Mouse (Mus musculus) intestine, postnatal 0 days (tissue): Measurements from ENCODE around the gene Plekhn1. TPM values are rescaled to one million over a fixed set of nuclear protein-coding genes. Genes with fewer than 3 reads are reported as not detected.

Source experiments
- ATAC-seq: fragments of 200-750 bp; cut with Nextera tagmentation; 2 replicates; pipeline ENCODE4 v1.8.0; 2017; ENCODE audit warnings: mild to moderate bottlenecking, moderate TSS enrichment, moderate library complexity
- H3K27ac ChIP-seq: fragments of 300-500 bp; sonication (generic); 2 replicates; pipeline ENCODE4 v1.5.1; 2014; ENCODE audit warnings: mild to moderate bottlenecking, low read depth, low read length, moderate library complexity
- H3K27me3 ChIP-seq: fragments of 300-500 bp; sonication (generic); replicated peaks from 2 replicates; pipeline ENCODE4 v1.6.1; 2014; ENCODE audit warnings: low read length, mixed read lengths; ENCODE audit not compliant: control insufficient read depth, insufficient read depth
- H3K36me3 ChIP-seq: fragments of 300-500 bp; sonication (generic); 2 replicates; pipeline ENCODE4 v1.6.1; 2014; ENCODE audit warnings: mild to moderate bottlenecking, moderate library complexity; ENCODE audit not compliant: control insufficient read depth, insufficient read depth
- H3K4me1 ChIP-seq: fragments of 300-500 bp; sonication (generic); replicated peaks from 2 replicates; pipeline ENCODE4 v1.6.1; 2014; ENCODE audit warnings: antibody characterized with exemption, low read length, mixed read lengths; ENCODE audit not compliant: control insufficient read depth, insufficient read depth
- H3K4me2 ChIP-seq: fragments of 300-500 bp; sonication (generic); replicated peaks from 2 replicates; pipeline ENCODE4 v1.6.1; 2014; ENCODE audit warnings: low read depth, mild to moderate bottlenecking, moderate library complexity
- H3K4me3 ChIP-seq: fragments of 300-500 bp; sonication (generic); 2 replicates; pipeline ENCODE4 v1.5.1; 2014; ENCODE audit warnings: low read depth, low read length
- H3K9ac ChIP-seq: fragments of 300-500 bp; sonication (generic); 2 replicates; pipeline ENCODE4 v1.6.1; 2014; ENCODE audit warnings: mild to moderate bottlenecking, low read depth, low read length
- H3K9me3 ChIP-seq: fragments of 300-500 bp; sonication (generic); 2 replicates; pipeline ENCODE4 v1.6.1; 2016; ENCODE audit warnings: mixed run types; ENCODE audit not compliant: control insufficient read depth
- CTCF ChIP-seq: sonication (generic); IDR thresholded peaks from 2 replicates; pipeline ENCODE4 v1.5.1; 2016; ENCODE audit warnings: low read depth, mild to moderate bottlenecking, control low read depth, antibody characterized with exemption, moderate library complexity
- WGBS: fragments of 180-500 bp; shearing (Covaris S2); extraction: QIAGEN DNeasy Blood & Tissue Kit; methylation state at CpG from one replicate; pipeline ENCODE4 v1.1.7; 2014; 5-methylcytosine and 5-hydroxymethylcytosine counted together
- microRNA-seq: library from miRNA; unstranded; fragments of <30 nt; microRNA quantifications from one replicate; pipeline ENCODE4, GENCODE M21; 2016
- polyA plus RNA-seq: library from polyadenylated mRNA; unstranded; fragments of >200 nt; fragmentation: Nextera tagmentation; extraction: Ambion mirVana; gene quantifications from 2 replicates; pipeline ENCODE4 v1.2.1, GENCODE M21; 2015

Gene Plekhn1
- polyA plus RNA-seq, 1 experiment from 2014 or later, result 8.3 TPM

GRCm38 (mm10) chr4:156183747-156184146, 50.9 kb downstream of the Plekhn1 start:
- H3K4me3 ChIP-seq, result no peak overlapping the region
- H3K9ac ChIP-seq, result no peak overlapping the region
- no peak for TF ChIP-seq CTCF

GRCm38 (mm10) chr4:156177630-156178029, 57.0 kb downstream of the Plekhn1 start:
- Histone ChIP-seq H3K4me3 (no peak overlapping the region), H3K4me1 (no peaks in the 10 kb centered on the region), H3K4me2 (no peak overlapping the region), H3K27me3 (no peaks in the 10 kb centered on the region), H3K27ac (no peak overlapping the region), H3K9ac (no peak overlapping the region), H3K9me3 (no peaks in the 10 kb centered on the region), H3K36me3 (peaks cover 69% of the 10 kb centered on the region)
- 95% methylated on average over 9 of the region's 9 CpGs for WGBS
- no peak for ATAC-seq
- no peak for TF ChIP-seq CTCF

More at GRCm38 (mm10) chr4:156183747-156184146, 50.9 kb downstream of the Plekhn1 start:
- H3K27ac ChIP-seq, result no peak overlapping the region
- H3K27me3 ChIP-seq, result no peaks in the 10 kb centered on the region
- WGBS, result 89% methylated on average over 5 of the region's 5 CpGs
- no peaks in the 10 kb centered on the region for H3K9me3 ChIP-seq
- 0 out of 2 replicates have a peak, but pooled peaks cover 3% of the 10 kb centered on the region for H3K4me1 ChIP-seq
- H3K4me2 ChIP-seq, result no peak overlapping the region
- peaks cover 23% of the 10 kb centered on the region for H3K36me3 ChIP-seq
- ATAC-seq, result no peak

- 95% methylated on average over 11 of the region's 11 CpGs for WGBS
- TF ChIP-seq CTCF, result no peak
- H3K27ac ChIP-seq, result no peak overlapping the region
- no peaks in the 10 kb centered on the region for H3K27me3 ChIP-seq
- no peak overlapping the region for H3K4me2 ChIP-seq
- H3K4me1 ChIP-seq, result no peaks in the 10 kb centered on the region
- H3K4me3 ChIP-seq, result no peak overlapping the region
- peaks cover 94% of the 10 kb centered on the region for H3K36me3 ChIP-seq
- no peak for ATAC-seq
- H3K9me3 ChIP-seq, result no peaks in the 10 kb centered on the region
- no peak overlapping the region for H3K9ac ChIP-seq
Observed at GRCm38 (mm10) chr4:156171828-156172227, 62.8 kb downstream of the Plekhn1 start.

Small RNAs within 50 kb of the gene (microRNA-seq; reads per million reads assigned to microRNA genes)
- 2.2 reads per million for gene Mir7658

Other genes with a start within 250 kb of the Plekhn1 start
- 5.8 and 6.0 TPM in 2 replicates for gene B3galt6, start 242.2 kb downstream of the Plekhn1 start, polyA plus RNA-seq
- gene Sdf4, start 242.0 kb downstream of the Plekhn1 start, polyA plus RNA-seq, result 219 and 222 TPM in 2 replicates
- 0.14 and 0.35 TPM in 2 replicates for gene Tnfrsf4, start 221.0 kb downstream of the Plekhn1 start, polyA plus RNA-seq
- gene Tnfrsf18, start 208.7 kb downstream of the Plekhn1 start, polyA plus RNA-seq, result 0.55 and 0.56 TPM in 2 replicates
- 2.1 and 2.6 TPM in 2 replicates for gene Ttll10, start 175.4 kb downstream of the Plekhn1 start, polyA plus RNA-seq
- 3.4 and 3.5 TPM in 2 replicates for gene 9430015G10Rik, start 124.9 kb downstream of the Plekhn1 start, polyA plus RNA-seq
- gene Rnf223, start 104.3 kb downstream of the Plekhn1 start, polyA plus RNA-seq, result not detected in 2 replicates
- gene Agrn, start 37.4 kb downstream of the Plekhn1 start, polyA plus RNA-seq, result 15.1 and 17.7 TPM in 2 replicates
- 36.0 and 40.5 TPM in 2 replicates for gene Isg15, start 34.0 kb downstream of the Plekhn1 start, polyA plus RNA-seq
- gene AW011738, start 31.6 kb downstream of the Plekhn1 start, polyA plus RNA-seq, result 0.85 and 0.93 TPM in 2 replicates
- gene Perm1, start 19.0 kb downstream of the Plekhn1 start, polyA plus RNA-seq, result 0.39 and 0.47 TPM in 2 replicates
- gene Noc2l, start 1.2 kb upstream of the Plekhn1 start, polyA plus RNA-seq, result 19.9 and 20.4 TPM in 2 replicates
- gene Samd11, start 20.8 kb upstream of the Plekhn1 start, polyA plus RNA-seq, result 0.18 TPM in 1 of 2 replicates, not detected in the other
- gene Vmn2r-ps159, start 96.2 kb upstream of the Plekhn1 start, polyA plus RNA-seq, result not detected in 2 replicates